Mouse (Mus musculus): ENCODE data around the gene Vmn1r175. TPM values are rescaled to one million over a fixed set of nuclear protein-coding genes. Genes with fewer than 3 reads are reported as not detected.

The Vmn1r175 gene
- polyA plus RNA-seq (2021; fragmentation: Nextera tagmentation) = not detected in 2 replicates
- long read RNA-seq, experiment 1 = 0 reads
- long read RNA-seq, experiment 2 = 0 reads

DNA sequence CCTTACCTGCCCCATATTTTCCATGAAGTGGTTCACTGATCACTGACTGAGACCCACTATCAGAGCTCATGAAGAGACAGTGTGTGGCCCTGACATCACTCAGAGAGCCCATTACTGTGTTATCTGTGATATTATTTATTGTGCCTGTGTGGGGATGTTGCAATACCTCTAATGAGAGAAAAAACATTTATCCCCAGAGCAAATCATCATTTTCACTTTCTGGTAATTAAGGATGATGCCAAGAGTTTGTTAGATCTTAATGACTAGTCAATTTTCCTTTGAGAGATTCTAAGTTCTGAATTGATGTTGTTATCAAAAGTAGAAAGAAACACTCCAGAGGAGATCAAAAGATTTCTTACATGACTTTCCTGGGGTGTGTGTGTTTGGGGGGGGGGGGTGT lies at the start of gene Vmn1r175:
Gene Vmn1r175, minus strand, starts transcription at position 101 of the 400 bp plus-strand sequence.

DNA sequence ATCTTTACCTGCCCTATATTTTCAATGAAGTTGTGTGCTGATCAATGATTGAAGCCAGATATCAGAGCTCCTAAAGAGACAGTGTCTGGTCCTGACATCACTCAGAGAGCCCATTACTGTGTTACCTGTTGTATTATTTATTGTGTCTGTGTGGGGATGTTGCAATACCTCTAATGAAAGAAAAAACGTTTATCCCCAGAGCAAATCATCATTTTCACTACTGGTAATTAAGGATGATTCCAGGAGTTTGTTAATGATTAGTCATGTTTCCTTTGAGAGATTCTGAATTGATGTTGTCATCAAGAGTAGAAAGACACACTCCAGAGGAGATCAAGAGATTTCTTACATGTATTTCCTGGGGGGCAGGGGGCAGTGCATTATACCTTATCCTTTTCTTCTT lies 26.8 kb upstream of the Vmn1r175 start, which contains the start of gene Vmn1r176:
Gene Vmn1r176, minus strand, starts transcription at position 101 of the 400 bp plus-strand sequence.

Other genes starting within 250 kb of the Vmn1r175 start
- not detected in 2 replicates for gene Vmn1r169, start 235.1 kb downstream of the Vmn1r175 start, polyA plus RNA-seq (2021; fragmentation: Nextera tagmentation)
- not detected in 2 replicates for gene Vmn1r170, start 204.5 kb downstream of the Vmn1r175 start, polyA plus RNA-seq (2021; fragmentation: Nextera tagmentation)
- gene Vmn1r171, start 179.9 kb downstream of the Vmn1r175 start, polyA plus RNA-seq (2021; fragmentation: Nextera tagmentation) = not detected in 2 replicates
- not detected in 2 replicates for gene Vmn1r172, start 152.3 kb downstream of the Vmn1r175 start, polyA plus RNA-seq (2021; fragmentation: Nextera tagmentation)
- not detected in 2 replicates for gene Vmn1r173, start 109.9 kb downstream of the Vmn1r175 start, polyA plus RNA-seq (2021; fragmentation: Nextera tagmentation)
- not detected in 2 replicates for gene Vmn1r174, start 58.4 kb downstream of the Vmn1r175 start, polyA plus RNA-seq (2021; fragmentation: Nextera tagmentation)
- gene Vmn1r176, start 26.7 kb upstream of the Vmn1r175 start, polyA plus RNA-seq (2021; fragmentation: Nextera tagmentation) = not detected in 2 replicates
- not detected in 2 replicates for gene Vmn1r177, start 55.8 kb upstream of the Vmn1r175 start, polyA plus RNA-seq (2021; fragmentation: Nextera tagmentation)
- not detected in 2 replicates for gene Vmn1r178, start 81.4 kb upstream of the Vmn1r175 start, polyA plus RNA-seq (2021; fragmentation: Nextera tagmentation)
- 0.03 TPM in 1 of 2 replicates, not detected in the other for gene Vmn1r179, start 116.3 kb upstream of the Vmn1r175 start, polyA plus RNA-seq (2021; fragmentation: Nextera tagmentation)
- gene Vmn1r180, start 140.0 kb upstream of the Vmn1r175 start, polyA plus RNA-seq (2021; fragmentation: Nextera tagmentation) = not detected in 2 replicates
- not detected in 2 replicates for gene Vmn1r181, start 164.0 kb upstream of the Vmn1r175 start, polyA plus RNA-seq (2021; fragmentation: Nextera tagmentation)
- gene V1rd19, start 191.0 kb upstream of the Vmn1r175 start, polyA plus RNA-seq (2021; fragmentation: Nextera tagmentation) = not detected in 2 replicates
- not detected in 2 replicates for gene Vmn1r183, start 242.6 kb upstream of the Vmn1r175 start, polyA plus RNA-seq (2021; fragmentation: Nextera tagmentation)